Mouse (Mus musculus) layer of hippocampus, adult 2 months (tissue): ENCODE data around the gene Ankrd9. TPM values are rescaled to one million over a fixed set of nuclear protein-coding genes. Genes with fewer than 3 reads are reported as not detected.

Experiments
- DNase-seq, 2 experiments: peaks; one replicate each; pipeline ENCODE4 v3.0.0; 2022; ENCODE audit warnings: low spot score in 2 of 2
- H3K27ac ChIP-seq: fragments of 200-600 bp; 2 replicates; pipeline ENCODE4 v1.8.1; 2022
- H3K4me3 ChIP-seq: fragments of 200-600 bp; 2 replicates; pipeline ENCODE4 v1.8.1; 2022; ENCODE audit warnings: mild to moderate bottlenecking
- CTCF ChIP-seq: fragments of 200-600 bp; conservative IDR thresholded peaks from 2 replicates; pipeline ENCODE4 v1.8.1; 2022; ENCODE audit warnings: antibody characterized with exemption, mild to moderate bottlenecking, moderate library complexity
- total RNA-seq, 2 experiments: library from RNA; stranded (reverse); gene quantifications; 2 replicates each; pipeline ENCODE4 v1.2.3; 2021

Ankrd9 gene
- total RNA-seq, 2 experiments from 2014 or later: 10.8 to 14.1 TPM

DNA sequence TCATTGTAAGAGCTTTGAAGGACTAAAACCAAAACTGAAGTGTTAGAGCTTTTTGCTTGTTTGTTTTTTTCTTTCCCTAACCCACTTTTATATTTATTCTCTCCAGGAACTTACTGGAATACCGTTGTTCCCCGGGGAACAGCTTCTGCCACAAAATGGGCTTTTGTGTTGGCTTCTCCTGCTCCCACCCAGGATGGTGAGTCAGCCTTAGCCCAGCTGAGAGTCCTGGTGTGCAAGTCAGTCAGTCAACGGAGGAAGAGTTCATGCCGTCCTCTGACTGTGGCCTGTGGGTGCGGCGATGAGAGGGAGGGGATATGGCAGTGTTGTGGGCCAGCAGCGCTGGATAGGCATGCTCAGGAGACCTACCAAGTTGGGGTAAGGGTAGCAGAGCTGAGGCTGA lies 32.6 kb downstream of the Ankrd9 start:
- no peak for DNase-seq
- TF ChIP-seq CTCF: no peak
- H3K4me3 ChIP-seq: no peak overlapping the region
- no peak overlapping the region; the same call in 1 of the 2 replicates for H3K27ac ChIP-seq

DNA sequence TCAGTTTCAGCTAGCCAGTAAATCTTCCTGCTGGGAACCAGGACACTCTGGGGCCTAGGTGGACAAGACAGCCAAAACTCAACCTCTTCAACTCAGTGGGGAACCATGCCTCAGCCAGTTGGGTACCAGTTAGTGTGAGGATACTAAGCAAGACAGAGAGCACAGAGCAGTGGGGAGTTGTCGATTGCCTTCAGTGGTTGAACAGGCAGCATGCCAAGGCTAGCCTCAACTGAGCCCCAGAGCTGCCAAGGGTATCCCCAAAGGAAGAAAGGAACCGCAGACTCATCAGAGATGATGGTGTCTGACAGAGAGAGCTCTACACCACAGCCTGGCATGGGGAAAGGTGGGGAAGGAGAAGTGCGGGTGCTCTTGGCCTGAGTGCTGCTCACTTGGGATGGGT lies 38.0 kb downstream of the Ankrd9 start:
- H3K27ac ChIP-seq: no peak overlapping the region
- DNase-seq: no peak

DNA sequence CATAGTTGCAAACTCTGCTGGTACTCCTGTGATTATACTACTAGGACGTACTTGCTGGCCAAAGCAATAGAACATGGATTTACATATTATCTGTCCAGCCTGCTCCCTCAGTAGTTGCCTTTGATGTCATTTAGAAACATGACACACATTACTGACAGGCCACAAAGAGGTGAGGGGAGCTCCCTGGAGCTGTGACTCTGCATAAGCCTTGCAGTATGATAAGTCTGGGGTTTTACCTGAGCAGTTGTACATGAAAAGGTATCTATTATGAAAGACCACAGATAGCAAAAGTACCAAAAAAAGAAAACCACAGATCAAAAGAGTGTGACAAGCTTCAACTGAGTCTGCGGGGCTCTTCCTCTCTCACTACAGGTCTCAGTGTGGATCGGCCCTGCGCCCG lies 39.5 kb downstream of the Ankrd9 start:
- Histone ChIP-seq H3K4me3 (no peak overlapping the region), H3K27ac (no peak overlapping the region)
- no peak for TF ChIP-seq CTCF
- no peak for DNase-seq

More for the DNA sequence above, 38.0 kb downstream of the Ankrd9 start:
- no peak overlapping the region for H3K4me3 ChIP-seq
- TF ChIP-seq CTCF: no peak

DNA sequence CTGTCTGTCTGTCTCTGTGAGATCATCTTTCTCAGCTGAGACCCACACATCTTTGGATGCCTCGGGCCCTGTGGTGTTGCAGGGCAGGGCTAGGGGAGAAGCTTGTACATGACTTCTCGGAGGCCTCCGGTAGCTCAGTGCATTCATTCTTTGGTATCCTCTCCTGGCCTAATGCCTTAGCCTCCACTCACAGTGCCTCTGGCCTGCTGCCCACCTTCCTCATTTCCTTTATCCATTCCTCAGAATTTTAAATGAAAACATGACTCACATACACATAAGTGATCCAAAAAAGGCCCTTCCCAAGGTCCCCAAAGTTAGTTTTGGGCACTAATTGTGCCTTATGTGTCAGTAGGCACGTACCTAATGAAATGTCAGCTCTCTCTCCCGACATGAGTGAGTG lies 41.3 kb downstream of the Ankrd9 start:
- no peak for DNase-seq
- Histone ChIP-seq H3K27ac (no peak overlapping the region), H3K4me3 (no peak overlapping the region)
- TF ChIP-seq CTCF: no peak

DNA sequence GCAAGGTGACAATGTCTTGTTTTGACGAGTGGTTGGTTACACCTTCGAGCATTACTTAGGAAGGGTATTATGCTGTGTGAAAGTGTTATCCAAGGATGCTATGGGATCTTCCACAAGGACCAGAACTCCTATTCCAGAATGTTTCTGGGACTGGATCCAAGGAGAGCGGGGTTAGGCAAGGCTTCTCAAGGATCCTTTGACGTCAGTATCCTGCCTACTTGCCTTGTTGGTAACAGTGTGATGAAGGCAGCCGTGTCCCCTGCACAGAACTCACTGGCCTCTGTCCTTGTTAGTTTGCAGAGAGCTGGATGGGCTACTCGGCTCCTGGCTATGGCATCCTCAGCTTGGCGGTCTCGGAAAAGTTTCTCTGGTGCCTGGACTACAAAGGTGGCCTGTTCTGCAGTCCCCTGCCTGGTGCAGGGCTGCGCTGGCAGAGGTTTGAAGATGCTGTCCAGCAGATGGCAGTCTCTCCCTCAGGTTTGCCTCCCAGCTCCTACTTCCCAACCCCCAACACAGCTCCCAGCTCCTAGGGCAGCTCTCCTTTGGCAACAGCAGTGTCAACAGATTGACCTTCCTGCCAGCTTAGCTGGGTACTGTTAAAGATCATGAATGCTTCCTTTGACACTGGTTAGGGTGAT lies 42.7 kb downstream of the Ankrd9 start:
- Histone ChIP-seq H3K4me3 (no peak overlapping the region), H3K27ac (peak overlapping the region; percentile 76)
- peak; percentile 88 to 90 for DNase-seq
- peak; percentile 91 for TF ChIP-seq CTCF

DNA sequence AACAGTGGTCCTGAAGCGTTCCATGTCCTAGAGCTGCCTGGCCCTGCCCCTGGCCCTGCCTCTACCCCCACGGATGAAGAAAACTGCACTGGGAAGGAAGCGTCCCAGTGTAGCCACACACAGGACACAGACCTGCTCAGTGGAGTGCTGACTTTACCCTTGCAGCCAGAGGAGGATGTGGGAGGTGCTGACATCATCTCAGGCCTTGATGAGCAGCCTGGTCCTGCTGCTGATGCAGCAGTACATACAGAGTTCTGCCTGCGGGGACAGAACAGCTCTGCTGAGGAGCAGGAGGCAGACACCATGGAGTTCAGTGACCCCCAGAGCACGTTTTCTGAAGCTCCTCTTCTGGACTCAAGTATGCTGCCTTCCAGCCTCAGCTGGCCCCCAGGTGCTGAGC lies 46.0 kb downstream of the Ankrd9 start:
- Histone ChIP-seq H3K27ac (peak overlapping the region; percentile 25; the same call in 1 of the 2 replicates), H3K4me3 (no peak overlapping the region)
- no peak for DNase-seq
- TF ChIP-seq CTCF: 0 out of 2 replicates have a peak, but pooled peaks have one; percentile 23

Other genes with a start within 250 kb of the Ankrd9 start
- gene Wdr20, start 241.1 kb downstream of the Ankrd9 start, total RNA-seq: 10 to 100 TPM; 43.5 to 49.9 TPM
- gene Mok, start 138.1 kb downstream of the Ankrd9 start, total RNA-seq: 10 to 100 TPM; 10.4 to 13.7 TPM
- gene Zfp839, start 128.8 kb downstream of the Ankrd9 start, total RNA-seq: 10 to 100 TPM; 12.8 to 13.2 TPM
- 10 to 100 TPM; 63.4 to 65.1 TPM for gene Cinp, start 89.9 kb downstream of the Ankrd9 start, total RNA-seq
- gene Tecpr2, start 89.8 kb downstream of the Ankrd9 start, total RNA-seq: 10 to 100 TPM; 39.5 to 42.0 TPM
- 10 to 100 TPM; 15.6 to 19.3 TPM for gene Rcor1, start 60.3 kb upstream of the Ankrd9 start, total RNA-seq
- 10 to 100 TPM; 58.2 to 64.1 TPM for gene Traf3, start 187.3 kb upstream of the Ankrd9 start, total RNA-seq
- gene 4930595D18Rik, start 205.5 kb upstream of the Ankrd9 start, total RNA-seq: not detected